Mouse (Mus musculus): ENCODE measurements around the gene Gse1.

The Gse1 gene

GRCm38 (mm10) chr8:120397444-120398411 lies 169.5 kb downstream of the Gse1 start:
- CTCF ChIA-PET: no interaction called here

DNA sequence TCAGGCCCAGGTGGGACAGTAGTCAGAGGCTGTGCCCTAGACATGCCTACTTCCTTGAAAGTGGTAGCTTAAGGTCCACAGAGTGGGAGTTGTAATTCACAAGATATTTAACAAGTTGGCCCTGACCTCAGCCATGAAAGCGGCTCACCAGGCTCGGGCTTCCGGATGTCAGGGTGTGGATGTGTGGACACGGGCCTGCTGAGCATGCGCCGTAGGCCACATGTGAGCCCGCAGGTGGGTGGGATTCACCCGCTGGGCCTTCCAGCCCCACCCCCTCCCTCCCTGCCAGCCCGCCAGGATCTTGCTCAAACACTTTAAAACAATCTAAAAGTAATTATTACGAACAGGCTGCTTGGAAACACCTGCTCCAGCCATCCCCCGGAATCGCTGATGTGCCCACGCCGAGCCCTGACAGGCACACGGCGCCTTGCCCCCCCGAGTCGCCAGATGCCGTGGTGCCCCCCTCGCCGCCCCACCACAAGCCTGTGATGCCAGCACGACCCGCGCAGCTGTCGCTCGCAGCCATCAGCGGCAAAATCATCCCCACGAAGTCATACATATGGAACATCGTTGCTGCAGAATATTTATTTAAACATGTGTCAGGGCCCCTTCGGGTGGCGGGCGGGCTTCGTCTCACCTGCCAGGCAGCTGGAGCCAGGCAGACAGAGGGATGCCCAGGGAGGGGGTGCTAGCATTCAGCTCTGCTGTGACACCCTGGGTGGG lies 171.1 kb downstream of the Gse1 start:
- CTCF ChIA-PET: interaction anchor here (1.6 kb wide), 1 partner anchor 136 kb away, joined by 6 read pairs; no protein-coding TSS in a partner anchor

GRCm38 (mm10) chr8:120401216-120401615 lies 173.0 kb downstream of the Gse1 start:
- CTCF ChIA-PET: interaction anchor here (0.5 kb wide), 1 partner anchor 213 kb away, joined by 3 read pairs; no protein-coding TSS in a partner anchor

- CTCF ChIA-PET: interaction anchor here (0.5 kb wide), 1 partner anchor 213 kb away, joined by 3 read pairs; no protein-coding TSS in a partner anchor
These were observed 173.5 kb downstream of the Gse1 start for GRCm38 (mm10) chr8:120401712-120402111.

GRCm38 (mm10) chr8:120403606-120404269 lies 175.5 kb downstream of the Gse1 start:
- CTCF ChIA-PET: interaction anchor here (0.6 to 0.7 kb wide), 2 partner anchors 99 to 404 kb away, joined by 3 to 4 read pairs; no protein-coding TSS in a partner anchor

DNA sequence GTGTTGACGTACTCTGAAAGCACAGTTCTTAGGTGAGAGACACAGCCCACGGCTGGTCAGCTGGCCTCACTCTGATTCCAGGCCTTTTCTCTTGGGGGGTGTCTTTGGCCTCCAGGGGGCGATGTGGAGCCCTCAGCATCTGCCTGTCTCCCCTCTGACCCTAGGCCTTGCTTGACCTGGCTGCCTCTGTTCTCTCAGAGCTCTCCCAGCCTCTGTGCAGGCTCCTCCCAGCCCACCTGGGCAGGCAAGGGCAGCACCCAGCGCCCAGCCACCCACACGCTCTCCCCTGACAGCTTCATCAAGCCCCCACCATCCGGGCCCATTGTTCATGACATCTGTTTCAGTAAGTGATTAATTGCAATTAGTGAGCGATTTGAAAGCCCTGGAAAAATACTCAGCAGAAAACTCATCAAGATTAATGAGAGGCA lies 176.4 kb downstream of the Gse1 start:
- CTCF ChIA-PET: interaction anchor here (0.6 kb wide), 2 partner anchors 99 to 219 kb away, joined by 3 to 7 read pairs; no protein-coding TSS in a partner anchor

GRCm38 (mm10) chr8:120406008-120406632 lies 177.9 kb downstream of the Gse1 start:
- CTCF ChIA-PET: interaction anchor here (0.7 kb wide), 1 partner anchor 129 kb away, joined by 3 read pairs; no protein-coding TSS in a partner anchor

DNA sequence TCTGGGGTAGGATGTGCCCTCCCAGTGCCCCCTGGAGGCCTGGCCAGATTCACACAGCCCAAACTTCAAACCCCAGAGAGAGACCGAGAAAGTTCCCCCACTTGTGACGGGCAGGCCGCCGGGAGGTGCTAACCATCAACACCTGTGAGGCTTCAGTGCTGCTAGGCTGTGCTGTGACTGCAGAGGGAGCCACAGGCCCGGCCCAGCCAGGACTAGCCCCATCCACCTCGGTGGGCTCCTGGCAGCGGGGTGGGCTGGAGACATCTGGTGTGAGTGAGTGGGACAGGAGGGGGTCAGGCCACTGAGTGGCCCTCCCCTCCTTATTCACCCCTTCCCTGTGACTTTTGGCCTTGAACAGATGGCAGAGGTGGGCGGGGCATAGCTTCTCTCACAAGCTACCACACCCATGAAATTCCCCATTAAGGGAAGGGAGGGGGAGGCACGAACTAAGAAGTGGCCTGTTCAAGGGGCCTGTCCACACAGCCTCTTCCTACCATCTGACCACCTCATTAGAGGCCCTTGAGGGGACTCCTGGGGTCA lies 179.5 kb downstream of the Gse1 start:
- CTCF ChIA-PET: no interaction called here

GRCm38 (mm10) chr8:120408241-120409215 lies 180.3 kb downstream of the Gse1 start:
- CTCF ChIA-PET: interaction anchor here (0.7 kb wide), 1 partner anchor 126 kb away, joined by 3 read pairs; no protein-coding TSS in a partner anchor

- CTCF ChIA-PET: interaction anchor here (0.6 kb wide), 1 partner anchor 28 kb away, joined by 9 read pairs; no protein-coding TSS in a partner anchor
These were observed 181.2 kb downstream of the Gse1 start for GRCm38 (mm10) chr8:120409371-120410013.

DNA sequence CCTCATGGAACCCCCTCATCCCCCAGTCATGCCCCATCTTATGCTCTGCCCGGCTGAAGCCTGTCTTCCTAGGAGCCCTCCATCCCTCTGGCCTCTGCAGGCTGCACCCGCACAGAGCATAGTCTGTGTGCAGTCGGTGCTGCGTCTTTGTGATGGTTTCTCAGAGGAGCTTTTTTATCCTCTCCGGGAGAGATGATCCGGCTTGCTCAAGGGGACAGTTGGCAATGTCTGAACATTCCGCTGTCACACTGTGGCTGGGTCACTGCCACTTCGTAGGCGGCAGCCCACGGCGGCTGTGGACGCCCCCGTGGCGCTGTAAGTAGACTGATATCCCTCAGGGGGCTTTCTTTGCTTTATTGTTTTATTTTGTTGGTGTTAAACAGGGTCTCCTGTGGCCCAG lies 182.8 kb downstream of the Gse1 start:
- CTCF ChIA-PET: interaction anchor here (1.2 kb wide), 1 partner anchor 18 kb away, joined by 3 read pairs; no protein-coding TSS in a partner anchor

DNA sequence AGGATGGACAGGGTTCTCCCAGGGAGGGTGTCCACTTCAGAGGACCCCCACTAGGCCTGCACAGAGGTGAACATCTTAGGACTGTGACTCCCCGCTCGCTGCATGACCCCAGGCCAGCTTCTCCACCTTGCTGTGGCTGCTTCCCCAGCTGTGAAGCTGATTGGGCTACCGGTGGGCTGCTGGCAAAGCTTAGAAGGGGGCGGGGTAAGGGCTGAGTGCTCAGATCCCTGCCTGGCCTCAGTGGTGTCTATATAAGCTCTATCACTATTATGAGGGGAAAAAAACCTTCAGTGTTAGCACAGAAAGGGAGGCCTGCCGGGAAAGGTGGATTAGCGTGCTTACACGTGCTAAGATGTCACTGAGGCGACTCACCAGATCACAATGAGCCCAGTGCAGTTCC lies 183.6 kb downstream of the Gse1 start:
- CTCF ChIA-PET: no interaction called here

DNA sequence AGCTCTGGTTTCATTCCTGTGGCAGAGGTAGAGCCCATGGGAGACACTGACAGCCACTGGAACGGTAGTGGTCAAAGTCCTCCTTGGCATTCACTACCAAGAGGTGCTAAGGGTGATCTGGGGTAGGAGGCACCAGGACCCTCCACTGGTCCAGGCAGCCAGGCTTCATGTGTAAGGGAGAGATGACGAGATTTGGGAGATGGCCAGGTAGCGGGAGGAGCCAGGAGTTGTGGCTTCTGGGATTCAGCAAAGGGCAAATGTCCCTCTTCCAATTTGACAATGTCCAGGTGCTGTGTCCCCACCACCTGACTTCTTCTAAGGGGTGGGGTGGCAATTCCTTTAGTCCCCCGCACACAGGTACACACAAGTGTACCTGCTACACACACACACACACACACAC lies 184.1 kb downstream of the Gse1 start:
- CTCF ChIA-PET: interaction anchor here (0.6 kb wide), 1 partner anchor 74 kb away, joined by 3 read pairs; no protein-coding TSS in a partner anchor

DNA sequence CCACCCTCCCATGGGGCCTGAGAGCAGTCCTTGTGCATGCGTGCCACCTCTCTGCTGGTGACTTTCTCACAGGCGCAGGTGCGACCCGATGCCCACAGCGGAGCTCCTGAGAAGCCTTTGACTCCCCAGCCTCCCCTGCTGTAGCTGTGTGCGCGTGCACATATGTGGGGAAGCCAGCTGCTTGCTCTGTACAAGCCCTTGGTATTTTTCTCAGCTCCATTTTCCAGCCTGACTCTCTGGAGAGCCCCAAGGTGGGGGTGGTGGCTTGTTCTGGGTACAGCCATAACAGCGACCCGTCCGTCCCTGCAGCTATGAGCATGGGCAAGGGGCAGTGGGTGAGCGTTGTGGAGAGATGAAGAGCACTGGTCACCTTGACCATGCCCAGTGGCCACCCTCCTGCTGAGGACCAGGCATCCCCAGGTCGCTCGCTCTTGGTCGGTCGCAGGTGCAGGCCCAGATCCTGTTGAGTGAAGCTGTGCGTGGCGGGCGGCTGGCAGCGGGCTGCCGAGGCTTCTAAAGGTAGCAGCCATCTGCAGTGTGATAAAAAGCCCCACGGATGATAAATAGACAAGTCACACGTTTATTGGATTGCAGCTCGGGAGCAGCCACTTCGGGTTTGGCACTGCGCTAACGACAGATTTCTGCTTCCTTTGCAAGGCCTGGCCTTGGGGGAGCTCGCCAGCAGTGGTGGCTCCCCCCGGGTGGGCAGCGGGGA lies 184.8 kb downstream of the Gse1 start:
- CTCF ChIA-PET: interaction anchor here (0.6 kb wide), 1 partner anchor 74 kb away, joined by 3 read pairs; no protein-coding TSS in a partner anchor

- CTCF ChIA-PET: no interaction called here
These were observed 185.4 kb downstream of the Gse1 start for GRCm38 (mm10) chr8:120413626-120413988.

- CTCF ChIA-PET: interaction anchor here (0.6 kb wide), 1 partner anchor 108 kb away, joined by 3 read pairs; no protein-coding TSS in a partner anchor
These were observed 186.0 kb downstream of the Gse1 start for GRCm38 (mm10) chr8:120414216-120414615.

DNA sequence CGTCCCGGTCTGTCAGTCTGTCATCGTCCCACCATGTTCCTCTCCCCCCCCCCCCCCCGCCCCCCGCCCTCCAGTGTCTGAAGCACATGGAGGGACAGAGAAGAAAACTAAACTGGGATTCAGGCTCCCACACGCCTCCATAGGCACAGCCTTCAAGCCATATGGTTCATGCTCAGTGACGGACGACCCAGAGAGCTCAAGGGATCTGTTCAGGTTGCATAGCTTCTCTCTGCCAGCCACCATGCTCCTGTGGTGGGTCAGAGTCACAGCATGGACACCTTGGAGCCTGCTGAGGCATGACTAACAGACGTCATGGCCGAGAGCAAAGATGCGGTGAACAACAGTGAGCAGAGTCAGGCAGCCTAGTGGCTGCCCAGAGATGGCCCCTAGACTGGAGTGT lies 187.2 kb downstream of the Gse1 start:
- CTCF ChIA-PET: interaction anchor here (0.6 to 1.4 kb wide), 4 partner anchors 19 to 798 kb away, joined by 3 to 7 read pairs (median 5); no protein-coding TSS in a partner anchor

DNA sequence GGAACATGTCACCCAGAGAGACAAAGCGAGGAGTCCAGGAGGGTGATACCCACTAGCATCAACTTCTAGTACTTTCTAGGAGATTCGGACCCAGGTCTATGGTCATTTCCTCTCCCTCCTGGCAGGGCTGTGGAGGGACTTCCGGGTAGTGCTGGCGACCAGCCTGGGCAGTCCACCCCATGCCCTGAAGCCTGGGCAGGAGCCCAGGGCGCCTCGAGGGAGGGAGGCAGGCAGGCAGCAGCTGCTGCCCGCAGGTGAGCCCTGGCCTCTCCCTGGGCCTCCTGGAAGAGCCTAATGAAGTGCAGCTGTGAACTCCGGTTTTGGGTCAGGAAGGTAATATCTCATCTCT lies 187.9 kb downstream of the Gse1 start:
- CTCF ChIA-PET: interaction anchor here (1.4 kb wide), 1 partner anchor 19 kb away, joined by 3 read pairs; no protein-coding TSS in a partner anchor
